Mouse (Mus musculus) cerebellum, adult 9-10 months (tissue): ENCODE measurements around the gene Rtl8b.
A peak's percentile ranks its signal among the peaks of the same experiment; 100 is the strongest.
"Not testable (repeated sequence)": the region's sequence is repeated elsewhere in the genome, so short reads cannot be mapped to it uniquely, and the experiment has no call there.

Experiments used
- DNase-seq: peaks from one replicate; pipeline ENCODE4 v3.0.0; 2022

The Rtl8b gene

DNA sequence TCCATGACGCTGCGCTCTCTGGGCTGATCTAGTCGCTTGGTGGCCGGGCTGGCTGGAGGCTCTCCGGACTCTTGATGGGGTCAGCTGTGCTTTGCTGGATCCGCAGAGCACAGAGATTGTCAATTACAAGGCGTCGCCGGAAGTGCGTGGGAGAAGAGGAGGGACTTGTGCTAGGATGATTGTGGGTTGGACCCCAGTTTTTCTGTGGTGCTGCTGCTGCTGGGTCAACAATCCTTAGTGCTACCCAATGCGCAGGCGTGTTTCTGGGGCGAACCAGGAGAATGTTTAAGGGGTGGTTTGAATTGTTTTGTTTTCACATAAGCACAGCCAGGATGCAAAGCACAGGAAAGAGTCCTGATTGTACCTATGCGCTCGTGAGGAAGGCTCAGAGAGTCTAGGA is at the start of gene Rtl8b:
Rtl8b (minus strand) TSS at position 115 of the 400 bp plus-strand sequence.
- DNase-seq: peak; percentile 86

DNA sequence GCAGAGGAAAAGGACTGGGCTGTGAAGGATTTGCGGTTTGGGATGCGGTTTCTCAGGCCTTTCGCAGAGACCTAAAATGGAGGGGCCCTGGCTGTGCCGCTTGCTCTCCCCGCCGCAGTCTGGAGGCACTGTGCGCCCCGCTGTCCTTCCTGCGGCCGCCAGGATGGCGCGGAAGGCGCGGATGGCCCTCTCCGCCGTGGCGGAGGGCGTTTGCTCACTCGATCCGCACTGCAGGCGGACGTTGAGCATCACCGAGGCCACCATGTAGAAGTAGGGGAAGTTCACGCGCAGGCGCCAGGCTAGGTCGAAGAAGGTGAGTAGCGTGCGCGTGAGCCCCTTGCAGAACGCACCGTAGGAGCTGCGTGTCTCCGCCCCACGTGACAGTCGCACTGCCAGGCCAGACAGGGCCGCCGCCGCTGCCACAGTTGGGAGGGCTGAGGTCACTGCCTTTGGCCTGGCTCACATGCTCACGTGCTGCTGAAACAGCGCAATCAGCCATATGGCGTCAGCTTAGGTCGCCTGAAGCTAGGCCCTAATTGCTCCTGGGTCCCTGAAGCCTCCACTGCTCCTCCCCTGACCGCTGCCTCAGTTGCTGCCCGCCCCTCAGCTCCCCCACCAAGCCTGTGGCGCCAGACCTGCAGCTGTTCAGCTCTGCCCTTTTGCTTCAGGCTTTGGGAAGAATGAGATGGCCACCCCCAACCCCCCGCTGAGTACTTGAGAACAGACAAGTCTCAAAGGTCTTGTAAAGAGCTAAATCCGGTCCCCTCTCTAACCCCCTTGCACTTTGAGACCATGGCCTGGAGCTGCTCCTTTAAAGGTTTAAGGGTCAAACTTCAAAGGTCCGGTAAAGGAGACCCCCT is 46.3 kb upstream of the Rtl8b start:
- DNase-seq: peak; percentile 64

DNA sequence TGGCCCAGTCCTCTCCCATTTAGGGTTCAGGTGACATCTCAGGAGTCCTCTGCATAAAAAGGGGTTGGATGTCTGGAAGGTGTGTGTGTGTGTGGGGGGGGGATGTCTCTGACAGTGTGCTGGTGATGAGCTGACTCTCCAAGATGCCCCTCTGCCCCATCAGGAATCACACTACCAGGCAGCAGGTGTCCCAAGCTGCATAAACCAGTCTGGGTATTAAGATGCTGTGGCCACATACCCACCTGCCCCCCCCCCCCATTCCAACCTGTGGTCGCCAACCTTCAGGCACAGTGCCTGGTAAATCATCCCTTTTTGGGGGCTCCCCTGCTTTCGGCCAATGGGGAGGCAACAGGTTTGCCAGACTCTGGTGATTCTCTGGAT is 45.7 kb upstream of the Rtl8b start:
- no peak for DNase-seq

DNA sequence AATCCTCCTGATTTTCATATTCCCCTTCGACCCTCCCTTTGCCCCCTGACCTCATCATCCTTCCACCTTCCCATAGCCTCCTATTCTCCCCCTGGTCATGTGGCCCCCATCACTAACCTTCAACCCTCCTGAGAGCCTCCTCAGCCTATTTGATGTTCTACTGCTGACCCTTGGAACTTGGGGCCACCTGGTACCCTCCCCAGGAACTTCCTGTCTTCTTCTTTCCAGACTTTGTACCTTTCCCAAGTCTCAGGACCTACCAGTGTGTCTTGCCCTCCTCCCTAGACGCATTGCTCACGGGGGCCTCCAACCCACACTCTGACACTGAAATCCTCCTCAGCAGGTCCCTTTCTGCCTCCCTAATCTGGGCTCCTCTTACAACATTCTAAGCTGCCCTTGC is 32.5 kb upstream of the Rtl8b start:
- no peak for DNase-seq

DNA sequence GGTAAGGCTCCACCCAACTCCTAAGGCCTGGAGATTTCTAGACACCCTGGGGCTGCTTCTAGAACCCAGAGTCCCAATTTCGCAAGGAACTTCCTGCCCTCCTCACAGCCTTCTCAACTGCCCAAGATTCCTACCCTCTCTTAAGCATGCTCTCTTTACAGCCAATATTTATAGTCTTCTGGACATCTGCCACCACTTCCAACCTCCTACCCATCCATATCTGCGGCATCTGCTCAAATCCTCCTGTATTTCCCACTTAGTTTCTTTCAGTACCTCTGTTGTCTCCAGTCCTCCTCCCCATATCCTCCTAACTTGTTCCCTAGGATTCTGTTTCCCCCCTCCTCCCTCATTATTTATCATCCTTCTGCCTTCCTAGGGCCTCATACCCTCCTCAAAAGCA is 29.0 kb upstream of the Rtl8b start:
- no peak for DNase-seq

DNA sequence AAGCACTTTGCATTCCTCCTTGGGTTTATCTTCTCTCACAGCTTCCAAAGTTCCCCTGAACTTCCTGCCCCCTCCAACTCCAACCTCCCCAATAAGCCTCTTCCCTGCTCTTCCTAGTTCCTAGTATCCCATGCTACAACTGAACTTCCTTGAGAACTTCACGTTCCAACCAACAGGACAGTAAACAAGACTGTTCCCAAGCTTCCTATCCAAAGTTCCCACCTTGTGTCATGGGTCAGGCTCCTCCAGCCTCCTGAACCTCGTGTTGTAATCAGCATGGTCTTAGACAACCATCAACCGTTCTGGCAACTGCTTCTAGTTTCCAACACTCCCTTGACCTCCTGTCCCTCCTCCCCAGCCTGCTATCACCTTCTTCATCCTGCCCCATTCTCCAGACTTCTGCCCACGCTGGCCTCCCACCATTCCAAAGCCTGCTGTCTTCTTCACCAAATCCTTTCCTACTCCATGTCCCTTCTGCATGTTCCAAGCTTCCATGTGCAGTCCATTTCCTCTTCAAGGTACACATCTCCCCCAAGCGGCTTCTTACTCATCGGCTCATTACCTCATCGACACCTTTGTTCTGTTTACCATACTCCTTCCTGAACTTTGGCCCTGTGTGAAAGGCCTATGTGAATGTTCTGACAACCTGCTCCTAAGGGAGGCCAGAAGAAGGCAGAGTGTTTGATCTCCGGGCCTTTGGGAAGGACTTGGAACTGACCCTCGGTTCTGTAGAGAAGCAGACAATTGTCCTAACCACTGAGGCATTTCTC is 24.0 kb upstream of the Rtl8b start:
- DNase-seq: no peak

DNA sequence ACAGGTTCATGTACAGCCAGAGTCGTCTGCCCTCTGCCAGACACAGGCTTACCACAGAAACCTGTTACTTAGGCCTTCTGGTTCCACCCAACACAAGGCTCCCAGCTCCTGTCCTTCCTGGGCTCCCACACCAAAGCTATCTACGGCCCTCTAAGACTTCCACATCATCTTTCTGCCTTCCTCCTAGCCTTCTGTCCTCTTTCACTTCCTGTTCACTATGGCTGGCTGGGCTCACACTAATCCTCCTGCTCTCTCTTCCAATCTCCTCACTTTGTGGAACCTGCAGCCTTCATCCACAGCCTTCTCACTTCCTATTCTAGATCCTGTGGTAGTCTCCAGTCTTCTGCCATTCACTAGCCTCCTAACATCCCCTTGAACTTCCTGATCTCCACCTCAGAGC is 22.9 kb upstream of the Rtl8b start:
- DNase-seq: no peak

DNA sequence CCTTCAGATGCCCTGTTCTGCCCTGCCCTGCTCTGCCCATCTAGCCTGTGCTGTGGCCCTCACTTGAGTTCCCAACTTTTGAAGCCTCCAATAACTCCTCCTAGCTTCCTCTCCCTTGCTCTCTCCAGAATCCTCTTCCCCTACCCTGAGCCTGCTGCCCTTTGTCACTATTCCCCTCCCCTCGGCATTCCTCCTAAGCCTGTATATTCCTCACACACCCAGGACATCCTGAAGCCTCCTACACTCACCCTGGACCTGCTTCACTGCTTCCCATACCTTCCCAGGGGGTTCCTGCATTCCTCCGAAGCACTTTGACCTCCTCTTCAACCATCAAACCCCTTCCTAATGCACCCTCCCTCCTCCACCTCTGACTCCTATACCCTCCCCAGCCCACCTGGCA is 21.9 kb upstream of the Rtl8b start:
- DNase-seq: no peak

DNA sequence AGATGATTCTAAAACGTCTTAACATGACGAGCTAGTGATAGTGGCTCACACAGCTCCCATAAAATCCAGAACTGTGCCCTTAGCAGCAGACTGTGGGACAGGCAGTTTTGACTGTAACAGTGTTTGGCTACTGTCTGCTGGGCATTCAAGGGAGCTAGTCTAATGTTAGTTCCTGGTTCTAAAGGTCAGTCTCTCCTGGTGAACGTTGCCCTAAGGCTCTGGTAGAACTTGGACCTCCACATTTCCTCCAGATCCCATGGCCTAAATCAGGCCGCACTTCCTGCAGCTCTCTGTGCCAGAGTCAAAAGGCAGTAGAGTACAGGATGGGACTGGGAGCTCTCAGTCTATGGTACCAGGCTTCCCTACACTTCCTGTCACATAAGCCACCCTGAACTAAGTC is 14.5 kb upstream of the Rtl8b start:
- DNase-seq: not testable (repeated sequence)

DNA sequence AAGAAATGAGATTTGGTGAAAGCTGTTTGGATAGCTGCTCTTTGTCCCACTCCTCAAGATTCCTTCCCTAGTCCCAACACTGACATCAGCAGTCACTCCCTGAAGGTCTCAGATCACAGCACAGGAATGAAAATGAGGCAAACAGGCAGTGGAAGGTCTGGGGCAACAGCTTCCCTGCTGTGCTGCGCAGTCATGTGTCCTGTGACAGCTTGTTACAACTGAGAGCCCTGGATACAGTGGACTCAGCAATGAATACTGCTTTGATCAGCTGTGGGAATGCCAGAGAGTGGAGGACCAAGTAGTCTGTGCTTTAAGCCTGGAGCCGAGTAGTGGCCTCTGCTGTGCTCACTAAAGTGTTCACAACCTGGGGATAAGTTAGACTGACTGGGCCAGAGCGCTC is 12.4 kb upstream of the Rtl8b start:
- not testable (repeated sequence) for DNase-seq

DNA sequence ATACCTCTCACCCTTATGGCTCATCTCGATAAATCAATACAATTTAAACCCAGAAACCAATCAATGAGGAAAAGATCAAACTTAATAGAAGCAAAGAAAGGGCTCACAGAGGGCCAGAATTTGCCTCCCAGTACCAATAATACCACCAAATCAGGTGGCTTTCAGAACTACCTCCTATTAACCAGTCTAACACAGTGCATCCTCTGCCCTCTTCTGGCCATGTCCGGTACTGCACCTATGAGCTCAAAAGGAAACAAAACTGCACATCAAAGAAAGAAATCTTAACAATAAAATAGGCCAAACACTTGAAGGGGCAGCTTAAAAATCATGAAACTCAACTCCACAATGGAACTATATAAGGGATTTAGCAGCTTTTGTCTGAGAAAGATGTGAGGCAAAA is 6.7 kb upstream of the Rtl8b start:
- peak; percentile 79 for DNase-seq

DNA sequence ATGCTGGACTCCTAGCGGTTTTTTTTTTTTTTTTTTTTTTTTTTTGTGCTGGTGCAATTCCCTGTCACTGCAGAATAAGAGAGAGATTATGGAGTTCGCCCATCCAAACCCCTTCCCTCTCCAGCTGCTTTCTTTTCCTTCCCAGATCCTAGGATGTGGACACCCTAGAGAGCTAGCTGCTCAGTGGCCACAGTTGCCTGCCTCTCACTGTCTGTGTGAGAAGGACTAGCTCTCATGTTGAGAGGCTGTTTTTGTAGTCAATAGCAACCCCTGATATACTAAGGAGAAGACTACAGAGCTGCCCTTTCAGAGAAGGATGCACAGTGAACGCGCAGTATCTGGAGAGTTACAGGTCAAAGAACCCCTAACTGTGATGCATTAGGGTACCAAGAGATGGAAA is 488 bp upstream of the Rtl8b start:
- peak; percentile 38 for DNase-seq

DNA sequence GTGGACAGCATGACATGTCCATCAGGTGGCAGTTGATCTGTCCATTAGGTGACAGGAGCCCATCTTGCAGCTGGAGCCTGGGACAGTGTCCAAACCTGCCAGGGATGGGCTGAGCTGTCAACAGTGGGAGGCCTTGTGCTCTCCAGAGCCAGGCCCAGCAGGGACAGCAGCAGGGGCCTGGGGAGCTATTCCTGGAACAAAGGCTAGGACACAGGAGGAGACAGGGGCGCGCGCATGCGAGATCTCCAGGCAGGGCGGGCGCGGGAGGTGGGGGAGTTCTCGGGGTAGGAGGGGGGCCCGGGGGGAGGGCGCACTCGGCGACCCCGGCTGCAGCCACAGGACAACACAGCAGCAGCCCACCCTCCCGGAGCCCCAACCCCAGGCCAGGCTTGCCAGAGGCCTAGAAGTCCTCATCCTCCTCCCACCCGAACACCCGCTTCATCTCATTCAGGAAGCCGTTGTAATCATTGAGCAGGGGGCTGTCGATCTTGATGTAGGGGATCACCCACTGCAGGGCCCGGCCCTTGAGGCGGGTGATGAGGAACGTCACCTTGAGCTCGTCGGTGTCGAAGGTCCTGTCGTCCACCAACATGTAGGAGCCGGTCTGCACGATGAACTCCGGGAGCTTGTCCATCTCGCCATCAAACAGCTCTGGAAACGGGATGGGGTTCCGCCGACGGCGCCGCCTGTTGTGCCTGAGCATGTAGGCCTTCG is 494 bp downstream of the Rtl8b start:
- not testable (repeated sequence) for DNase-seq

DNA sequence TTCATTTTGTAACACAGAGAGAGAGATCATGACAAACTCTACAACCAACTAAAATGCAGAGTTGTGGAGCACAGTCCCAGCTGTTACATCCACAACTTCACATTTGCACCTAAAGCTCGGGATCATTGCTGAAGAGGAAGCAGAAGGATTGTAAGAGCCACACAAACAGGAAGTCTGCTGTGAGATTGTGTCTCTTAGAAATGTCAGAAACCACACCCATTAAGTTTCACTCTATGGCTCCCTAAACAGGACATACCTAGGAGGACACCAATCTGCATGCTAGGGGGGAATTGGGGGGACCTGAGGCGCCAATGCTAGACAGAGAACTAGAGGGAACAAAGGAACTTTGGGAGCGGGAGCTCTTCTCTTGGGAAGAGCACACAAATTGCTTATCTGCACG is 17.3 kb downstream of the Rtl8b start:
- not testable (repeated sequence) for DNase-seq

DNA sequence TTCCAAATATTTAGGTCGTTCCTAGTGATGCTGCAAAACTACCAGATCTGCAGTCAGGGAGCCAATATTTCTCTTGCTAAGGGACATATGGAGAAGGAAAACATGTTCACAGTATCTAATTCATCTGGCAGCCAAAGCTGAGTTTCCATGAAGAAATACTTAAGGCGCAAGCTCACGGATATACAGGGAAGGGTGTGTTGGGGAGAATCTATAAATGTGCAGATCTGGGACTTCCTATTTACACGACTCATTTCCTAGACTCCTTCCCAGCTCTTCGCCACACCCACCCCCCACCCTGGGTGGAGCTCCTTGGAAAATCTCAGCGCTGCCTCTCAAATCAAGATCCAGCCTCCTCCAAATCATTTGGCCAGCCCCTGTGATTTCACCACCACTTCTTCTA is 24.3 kb downstream of the Rtl8b start:
- no peak for DNase-seq

DNA sequence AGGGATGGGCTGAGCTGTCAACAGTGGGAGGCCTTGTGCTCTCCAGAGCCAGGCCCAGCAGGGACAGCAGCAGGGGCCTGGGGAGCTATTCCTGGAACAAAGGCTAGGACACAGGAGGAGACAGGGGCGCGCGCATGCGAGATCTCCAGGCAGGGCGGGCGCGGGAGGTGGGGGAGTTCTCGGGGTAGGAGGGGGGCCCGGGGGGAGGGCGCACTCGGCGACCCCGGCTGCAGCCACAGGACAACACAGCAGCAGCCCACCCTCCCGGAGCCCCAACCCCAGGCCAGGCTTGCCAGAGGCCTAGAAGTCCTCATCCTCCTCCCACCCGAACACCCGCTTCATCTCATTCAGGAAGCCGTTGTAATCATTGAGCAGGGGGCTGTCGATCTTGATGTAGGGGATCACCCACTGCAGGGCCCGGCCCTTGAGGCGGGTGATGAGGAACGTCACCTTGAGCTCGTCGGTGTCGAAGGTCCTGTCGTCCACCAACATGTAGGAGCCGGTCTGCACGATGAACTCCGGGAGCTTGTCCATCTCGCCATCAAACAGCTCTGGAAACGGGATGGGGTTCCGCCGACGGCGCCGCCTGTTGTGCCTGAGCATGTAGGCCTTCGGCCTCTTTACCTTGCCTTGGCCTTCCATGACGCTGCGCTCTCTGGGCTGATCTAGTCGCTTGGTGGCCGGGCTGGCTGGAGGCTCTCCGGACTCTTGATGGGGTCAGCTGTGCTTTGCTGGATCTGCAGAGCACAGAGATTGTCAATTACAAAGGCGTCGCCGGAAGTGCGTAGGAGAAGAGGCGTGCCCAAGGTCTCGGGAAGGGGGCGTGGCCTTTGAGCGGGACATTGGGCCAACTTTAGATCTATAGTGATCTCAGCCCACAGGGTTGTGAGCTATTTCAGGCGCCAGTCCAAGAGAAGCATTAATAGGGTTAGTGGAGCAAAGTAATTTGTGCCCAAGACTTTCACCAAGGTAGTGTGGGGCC is 26.9 kb downstream of the Rtl8b start, which contains the start of gene Rtl8a:
Rtl8a (minus strand) TSS at position 703 of the 982 bp plus-strand sequence.
- peak; percentile 86 for DNase-seq

DNA sequence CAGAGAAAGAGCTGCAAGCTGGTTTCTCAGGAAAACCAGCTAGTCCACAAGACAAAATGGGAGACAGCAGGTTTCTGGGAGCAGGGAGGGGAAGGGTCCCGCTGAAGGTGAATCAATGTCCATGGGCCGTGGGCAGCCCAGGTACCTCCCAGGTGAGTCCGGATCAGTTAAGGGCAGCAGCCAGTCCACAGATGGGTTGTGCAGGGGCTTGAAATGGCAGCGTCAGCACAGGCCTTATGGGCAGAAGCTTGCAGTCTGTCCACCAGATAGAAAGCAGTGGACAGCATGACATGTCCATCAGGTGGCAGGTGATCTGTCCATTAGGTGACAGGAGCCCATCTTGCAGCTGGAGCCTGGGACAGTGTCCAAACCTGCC is 27.6 kb downstream of the Rtl8b start:
- DNase-seq: peak; percentile 18

DNA sequence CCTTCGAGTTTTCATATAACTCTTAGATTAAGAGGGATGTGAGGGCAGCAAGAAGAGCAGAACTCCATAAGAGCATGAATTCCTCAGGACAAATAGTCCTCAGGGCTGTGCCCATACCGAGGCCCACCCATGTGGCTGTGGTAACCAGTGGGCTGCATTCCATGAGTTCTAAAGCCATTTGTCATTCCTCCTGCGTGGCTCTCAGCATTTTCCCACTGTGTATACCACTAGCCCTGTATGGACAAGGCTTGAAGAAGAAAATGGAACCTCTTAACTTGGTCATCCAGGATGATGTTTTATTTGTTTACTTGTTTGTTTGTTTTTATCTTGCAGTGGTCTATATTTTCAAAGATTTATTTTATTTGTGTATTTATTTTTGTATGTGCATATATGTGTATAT is 32.1 kb downstream of the Rtl8b start:
- DNase-seq: not testable (repeated sequence)
